Mouse (Mus musculus): ENCODE results near the gene Slc4a1. TPM values are rescaled to one million over a fixed set of nuclear protein-coding genes. Genes with fewer than 3 reads are reported as not detected.

Slc4a1 gene
- polyA plus RNA-seq, 1 experiment from 2014 or later = 34.5 TPM

GRCm38 (mm10) chr11:102336191-102336590, 29.8 kb downstream of the Slc4a1 start:
- H3K27ac ChIP-seq = no peak overlapping the region
- H3K27me3 ChIP-seq (ENCODE audit: low read depth, poor library complexity, severe bottlenecking) = no peaks in the 10 kb centered on the region
- no peak for DNase-seq (ENCODE audit: low spot score)
- no peak overlapping the region for H3K4me3 ChIP-seq
- H3K4me1 ChIP-seq = peaks cover 6% of the 10 kb centered on the region; the same call in 1 of the 2 replicates
- H3K9me3 ChIP-seq (replicated peaks) = no peaks in the 10 kb centered on the region
- 89% methylated on average over 1 of the region's 1 CpGs for WGBS
- no peaks in the 10 kb centered on the region for H3K36me3 ChIP-seq

GRCm38 (mm10) chr11:102334973-102335700, 30.9 kb downstream of the Slc4a1 start:
- WGBS = 52% methylated on average over 9 of the region's 9 CpGs
- no peak overlapping the region for H3K4me3 ChIP-seq
- no peak overlapping the region for H3K27ac ChIP-seq
- H3K4me1 ChIP-seq = peaks cover 6% of the 10 kb centered on the region; the same call in 1 of the 2 replicates
- no peak for DNase-seq (ENCODE audit: low spot score)
- H3K36me3 ChIP-seq = no peaks in the 10 kb centered on the region
- no peaks in the 10 kb centered on the region for H3K9me3 ChIP-seq (replicated peaks)
- H3K27me3 ChIP-seq (ENCODE audit: low read depth, poor library complexity, severe bottlenecking) = no peaks in the 10 kb centered on the region

GRCm38 (mm10) chr11:102334010-102334409, 32.0 kb downstream of the Slc4a1 start:
- Histone ChIP-seq H3K9me3 (replicated peaks) (no peaks in the 10 kb centered on the region), H3K4me3 (no peak overlapping the region), H3K27ac (no peak overlapping the region), H3K4me1 (peaks cover 6% of the 10 kb centered on the region; the same call in 1 of the 2 replicates), H3K27me3 (ENCODE audit: low read depth, poor library complexity, severe bottlenecking) (no peaks in the 10 kb centered on the region), H3K36me3 (no peaks in the 10 kb centered on the region)
- no peak for DNase-seq (ENCODE audit: low spot score)
- WGBS = 78% methylated on average over 4 of the region's 4 CpGs

GRCm38 (mm10) chr11:102333061-102333460, 32.9 kb downstream of the Slc4a1 start:
- no peaks in the 10 kb centered on the region for H3K9me3 ChIP-seq (replicated peaks)
- no peaks in the 10 kb centered on the region for H3K27me3 ChIP-seq (ENCODE audit: low read depth, poor library complexity, severe bottlenecking)
- H3K36me3 ChIP-seq = no peaks in the 10 kb centered on the region
- no peak for DNase-seq (ENCODE audit: low spot score)
- no peak overlapping the region for H3K4me3 ChIP-seq
- H3K4me1 ChIP-seq = peaks cover 6% of the 10 kb centered on the region; the same call in 1 of the 2 replicates
- no peak overlapping the region for H3K27ac ChIP-seq

GRCm38 (mm10) chr11:102331806-102332205, 34.2 kb downstream of the Slc4a1 start:
- Histone ChIP-seq H3K36me3 (no peaks in the 10 kb centered on the region), H3K27me3 (ENCODE audit: low read depth, poor library complexity, severe bottlenecking) (no peaks in the 10 kb centered on the region), H3K4me1 (peaks cover 6% of the 10 kb centered on the region; the same call in 1 of the 2 replicates), H3K27ac (no peak overlapping the region), H3K9me3 (replicated peaks) (no peaks in the 10 kb centered on the region), H3K4me3 (no peak overlapping the region)
- no peak for DNase-seq (ENCODE audit: low spot score)
- 52% methylated on average over 4 of the region's 4 CpGs for WGBS

- no peaks in the 10 kb centered on the region for H3K9me3 ChIP-seq (replicated peaks)
- no peak overlapping the region for H3K27ac ChIP-seq
- H3K4me1 ChIP-seq = peaks cover 1% of the 10 kb centered on the region; the same call in 1 of the 2 replicates
- no peaks in the 10 kb centered on the region for H3K27me3 ChIP-seq (ENCODE audit: low read depth, poor library complexity, severe bottlenecking)
- H3K36me3 ChIP-seq = no peaks in the 10 kb centered on the region
- DNase-seq (ENCODE audit: low spot score) = no peak
- WGBS = 88% methylated on average over 3 of the region's 3 CpGs
- H3K4me3 ChIP-seq = no peak overlapping the region
Measured at GRCm38 (mm10) chr11:102330039-102330438, 36.0 kb downstream of the Slc4a1 start.

GRCm38 (mm10) chr11:102329518-102329917, 36.5 kb downstream of the Slc4a1 start:
- Histone ChIP-seq H3K9me3 (replicated peaks) (no peaks in the 10 kb centered on the region), H3K36me3 (no peaks in the 10 kb centered on the region), H3K27ac (no peak overlapping the region), H3K4me1 (no peaks in the 10 kb centered on the region), H3K27me3 (ENCODE audit: low read depth, poor library complexity, severe bottlenecking) (no peaks in the 10 kb centered on the region), H3K4me3 (no peak overlapping the region)
- no peak for DNase-seq (ENCODE audit: low spot score)

GRCm38 (mm10) chr11:102327839-102328238, 38.2 kb downstream of the Slc4a1 start:
- no peaks in the 10 kb centered on the region for H3K27me3 ChIP-seq (ENCODE audit: low read depth, poor library complexity, severe bottlenecking)
- no peak overlapping the region for H3K4me3 ChIP-seq
- 82% methylated on average over 7 of the region's 7 CpGs for WGBS
- no peaks in the 10 kb centered on the region for H3K36me3 ChIP-seq
- no peak for DNase-seq (ENCODE audit: low spot score)
- H3K9me3 ChIP-seq (replicated peaks) = no peaks in the 10 kb centered on the region
- no peak overlapping the region for H3K27ac ChIP-seq
- H3K4me1 ChIP-seq = no peaks in the 10 kb centered on the region

- Histone ChIP-seq H3K4me1 (no peaks in the 10 kb centered on the region), H3K36me3 (no peaks in the 10 kb centered on the region), H3K27ac (no peak overlapping the region), H3K4me3 (no peak overlapping the region), H3K9me3 (replicated peaks) (no peaks in the 10 kb centered on the region), H3K27me3 (ENCODE audit: low read depth, poor library complexity, severe bottlenecking) (no peaks in the 10 kb centered on the region)
- no peak for DNase-seq (ENCODE audit: low spot score)
- 71% methylated on average over 5 of the region's 5 CpGs for WGBS
Measured at GRCm38 (mm10) chr11:102327250-102327649, 38.8 kb downstream of the Slc4a1 start.

GRCm38 (mm10) chr11:102323516-102323915, 42.5 kb downstream of the Slc4a1 start:
- H3K4me3 ChIP-seq = no peak overlapping the region
- no peak for DNase-seq (ENCODE audit: low spot score)
- WGBS = 87% methylated on average over 1 of the region's 1 CpGs
- H3K36me3 ChIP-seq = no peaks in the 10 kb centered on the region
- peaks cover 10% of the 10 kb centered on the region for H3K4me1 ChIP-seq
- no peaks in the 10 kb centered on the region for H3K9me3 ChIP-seq (replicated peaks)
- no peaks in the 10 kb centered on the region for H3K27me3 ChIP-seq (ENCODE audit: low read depth, poor library complexity, severe bottlenecking)
- no peak overlapping the region for H3K27ac ChIP-seq

GRCm38 (mm10) chr11:102321931-102322330, 44.1 kb downstream of the Slc4a1 start:
- 83% methylated on average over 6 of the region's 6 CpGs for WGBS
- H3K4me1 ChIP-seq = peaks cover 17% of the 10 kb centered on the region
- H3K27ac ChIP-seq = no peak overlapping the region
- H3K27me3 ChIP-seq (ENCODE audit: low read depth, poor library complexity, severe bottlenecking) = no peaks in the 10 kb centered on the region
- DNase-seq (ENCODE audit: low spot score) = no peak
- no peaks in the 10 kb centered on the region for H3K36me3 ChIP-seq
- H3K4me3 ChIP-seq = no peak overlapping the region
- no peaks in the 10 kb centered on the region for H3K9me3 ChIP-seq (replicated peaks)

GRCm38 (mm10) chr11:102320686-102321005, 45.4 kb downstream of the Slc4a1 start:
- Histone ChIP-seq H3K4me1 (peaks cover 29% of the 10 kb centered on the region), H3K9me3 (replicated peaks) (no peaks in the 10 kb centered on the region), H3K36me3 (0 out of 2 replicates have a peak, but pooled peaks cover 2% of the 10 kb centered on the region), H3K4me3 (peak overlapping the region; percentile 100), H3K27ac (peak overlapping the region; percentile 100), H3K27me3 (ENCODE audit: low read depth, poor library complexity, severe bottlenecking) (no peaks in the 10 kb centered on the region)
- 33% methylated on average over 10 of the region's 10 CpGs for WGBS
- DNase-seq (ENCODE audit: low spot score) = no peak

- Histone ChIP-seq H3K4me1 (peaks cover 35% of the 10 kb centered on the region), H3K27me3 (ENCODE audit: low read depth, poor library complexity, severe bottlenecking) (no peaks in the 10 kb centered on the region)
- WGBS = under 1% methylated on average over 38 of the region's 38 CpGs
Measured at GRCm38 (mm10) chr11:102319941-102320685, 45.9 kb downstream of the Slc4a1 start.

More at GRCm38 (mm10) chr11:102319941-102320685, 45.9 kb downstream of the Slc4a1 start:
- Histone ChIP-seq H3K27ac (peak overlapping the region; percentile 100), H3K9me3 (replicated peaks) (no peaks in the 10 kb centered on the region), H3K4me3 (peak overlapping the region; percentile 100), H3K36me3 (peaks cover 8% of the 10 kb centered on the region)
- peak; percentile 83 for DNase-seq (ENCODE audit: low spot score)
